Mouse (Mus musculus) frontal cortex, postnatal 25 days (tissue): ENCODE results near the gene Ghrl.
"Not testable (repeated sequence)": the region's sequence is repeated elsewhere in the genome, so short reads cannot be mapped to it uniquely, and the experiment has no call there.

Experiments
- DNase-seq, 2 experiments: peaks; one replicate each; pipeline ENCODE4 v3.0.0; 2022; ENCODE audit warnings: low spot score in 2 of 2

Gene Ghrl

GRCm38 (mm10) chr6:113719878-113720277 lies at the start of gene Ghrl:
TSS of gene Ghrl (minus strand) at chr6:113719880.
- DNase-seq = no peak

GRCm38 (mm10) chr6:113768804-113769203 lies 49.1 kb upstream of the Ghrl start:
- no peak for DNase-seq

GRCm38 (mm10) chr6:113761644-113762043 lies 42.0 kb upstream of the Ghrl start:
- DNase-seq = no peak

DNA sequence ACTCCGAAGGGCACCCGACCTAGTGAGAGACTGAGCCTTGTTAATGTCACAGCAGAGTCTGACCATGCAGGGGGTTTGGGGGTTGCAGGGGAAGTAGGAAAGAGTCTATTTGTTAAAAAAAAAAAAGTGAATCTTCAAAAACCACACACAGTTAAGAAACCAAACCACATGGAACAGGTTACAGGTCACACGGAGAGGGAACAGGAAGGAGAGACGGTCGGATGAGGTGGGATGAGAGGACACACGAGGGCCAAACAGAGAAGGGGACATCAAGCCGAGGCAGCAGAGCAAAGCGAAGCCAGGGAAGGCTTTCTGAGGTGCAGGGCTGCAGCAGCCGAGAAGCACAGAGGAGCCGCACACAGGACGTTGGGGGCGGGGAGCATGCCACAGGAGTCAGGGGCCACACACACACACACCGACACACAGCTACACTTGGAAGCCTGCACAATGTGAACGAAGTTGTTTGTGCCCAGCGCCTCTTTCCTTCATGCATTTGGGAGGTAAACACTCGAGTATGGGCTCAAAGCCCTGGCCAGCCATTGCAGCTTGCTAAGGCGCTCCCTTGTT lies 29.5 kb upstream of the Ghrl start:
- no peak for DNase-seq

GRCm38 (mm10) chr6:113748351-113748750 lies 28.7 kb upstream of the Ghrl start:
- DNase-seq = no peak

- DNase-seq = no peak
Observed at GRCm38 (mm10) chr6:113747284-113747683, 27.6 kb upstream of the Ghrl start.

- no peak for DNase-seq
Observed at GRCm38 (mm10) chr6:113745117-113745516, 25.4 kb upstream of the Ghrl start.

GRCm38 (mm10) chr6:113743111-113743510 lies 23.4 kb upstream of the Ghrl start:
- no peak for DNase-seq

GRCm38 (mm10) chr6:113742321-113742720 lies 22.6 kb upstream of the Ghrl start:
- DNase-seq = no peak

DNA sequence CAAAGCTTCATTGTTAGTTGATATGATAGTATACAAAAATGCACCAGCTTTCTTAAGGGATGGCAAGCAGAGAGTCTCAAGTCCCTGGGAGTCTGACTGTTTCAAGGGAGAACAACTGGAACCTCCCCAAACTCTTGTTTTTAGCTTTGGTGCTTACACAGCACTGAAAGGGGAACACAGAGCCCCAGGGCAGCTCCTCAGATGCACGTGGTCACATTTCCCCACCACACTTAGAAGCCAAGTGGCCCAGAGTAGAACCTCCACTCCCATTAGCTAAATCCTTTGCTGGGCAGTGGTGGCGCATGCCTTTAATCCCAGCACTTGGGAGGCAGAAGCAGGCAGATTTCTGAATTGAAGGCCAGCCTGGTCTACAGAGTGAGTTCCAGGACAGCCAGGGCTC lies 21.7 kb upstream of the Ghrl start:
- no peak for DNase-seq

DNA sequence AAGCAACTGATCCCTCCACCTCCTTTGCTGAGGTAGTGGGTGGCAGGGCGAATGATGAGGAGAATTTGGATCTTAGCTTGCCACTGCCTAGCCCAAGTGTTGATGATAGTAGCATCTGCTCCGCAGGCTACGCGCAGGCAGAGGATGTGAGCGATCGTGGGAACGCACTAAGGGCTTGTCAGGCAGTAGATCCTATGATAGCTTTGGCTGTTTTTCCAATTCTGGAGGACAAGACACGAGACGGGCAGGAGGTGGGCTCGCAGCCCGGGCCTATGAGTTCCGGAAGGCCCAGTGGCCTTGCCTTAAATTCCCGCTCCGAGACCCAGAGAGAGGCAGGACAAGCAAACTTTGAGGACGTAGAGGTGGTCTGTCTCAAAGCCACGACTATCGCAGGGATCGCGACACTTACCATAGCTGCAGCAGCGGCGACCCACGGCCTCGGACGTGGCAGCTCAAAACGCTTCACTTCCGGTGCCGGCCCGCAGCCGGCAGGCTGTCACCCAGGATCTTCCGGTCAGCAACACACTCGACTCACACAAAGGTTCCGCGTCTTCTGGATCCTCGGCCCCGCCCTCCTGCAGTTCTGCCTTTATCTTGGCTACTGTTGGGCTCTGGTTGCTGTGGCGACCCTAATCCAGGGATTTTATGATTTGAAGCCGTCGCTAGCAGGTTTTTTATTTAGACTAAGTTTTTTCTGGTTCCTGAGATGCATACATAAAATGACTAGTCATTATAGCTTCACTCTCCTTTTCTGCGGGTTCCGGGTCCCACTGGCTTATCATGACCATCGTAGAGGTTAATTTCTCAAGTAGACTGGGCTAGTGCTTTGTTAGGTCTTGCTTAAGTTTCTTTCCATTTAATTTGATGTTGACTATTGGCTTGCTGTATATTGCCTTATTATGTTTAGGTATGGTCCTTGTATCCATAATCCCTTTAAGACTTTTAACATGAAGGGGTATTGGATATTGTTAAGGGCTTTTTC lies 20.8 kb upstream of the Ghrl start, which contains the start of gene Sec13:
Gene Sec13 (minus strand): TSS at position 508 of the 982 bp plus-strand sequence.
- DNase-seq = peak; percentile 74 to 83

- DNase-seq = no peak
Observed at GRCm38 (mm10) chr6:113737318-113738046, 17.8 kb upstream of the Ghrl start.

DNA sequence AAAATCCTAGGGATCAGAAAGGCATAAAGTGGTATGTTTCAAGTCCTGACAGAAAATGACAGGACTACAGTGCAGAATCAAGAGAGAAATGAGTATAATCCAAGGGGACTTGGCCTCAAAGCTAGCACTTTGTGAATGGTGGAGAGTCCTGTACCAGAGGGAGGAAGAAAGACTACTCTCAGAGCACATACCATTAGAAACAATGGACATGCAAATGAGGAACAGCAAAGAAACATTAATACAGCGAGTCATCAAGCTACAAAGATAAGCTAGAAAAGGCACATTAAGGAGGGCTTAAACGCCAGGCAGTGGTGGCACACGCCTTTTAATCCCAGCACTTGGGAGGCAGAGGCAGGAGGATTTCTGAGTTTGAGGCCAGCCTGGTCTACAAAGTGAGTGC lies 11.6 kb upstream of the Ghrl start:
- no peak for DNase-seq

GRCm38 (mm10) chr6:113728181-113728580 lies 8.5 kb upstream of the Ghrl start:
- no peak for DNase-seq

DNA sequence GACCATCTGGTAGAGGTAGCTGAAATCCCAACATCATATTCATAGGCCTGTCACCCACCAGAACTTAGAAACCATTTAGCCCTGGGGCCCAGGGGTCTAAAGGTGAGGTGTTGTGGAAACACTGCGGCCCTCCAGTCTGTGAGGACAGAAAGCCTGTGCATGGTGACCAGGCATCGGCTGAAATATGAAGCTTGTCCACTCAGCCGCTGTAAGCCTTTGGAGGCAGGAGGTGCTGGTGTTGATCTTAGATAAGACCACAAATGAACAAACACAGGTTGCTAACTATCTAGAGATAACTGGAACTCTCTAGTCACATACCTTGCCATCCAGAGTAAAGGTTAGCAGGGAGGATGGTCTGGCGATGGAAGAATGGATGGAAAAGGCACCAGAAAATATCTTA lies 1.4 kb upstream of the Ghrl start:
- DNase-seq = no peak

- no peak for DNase-seq
Observed at GRCm38 (mm10) chr6:113717541-113717940, 2.1 kb downstream of the Ghrl start.

DNA sequence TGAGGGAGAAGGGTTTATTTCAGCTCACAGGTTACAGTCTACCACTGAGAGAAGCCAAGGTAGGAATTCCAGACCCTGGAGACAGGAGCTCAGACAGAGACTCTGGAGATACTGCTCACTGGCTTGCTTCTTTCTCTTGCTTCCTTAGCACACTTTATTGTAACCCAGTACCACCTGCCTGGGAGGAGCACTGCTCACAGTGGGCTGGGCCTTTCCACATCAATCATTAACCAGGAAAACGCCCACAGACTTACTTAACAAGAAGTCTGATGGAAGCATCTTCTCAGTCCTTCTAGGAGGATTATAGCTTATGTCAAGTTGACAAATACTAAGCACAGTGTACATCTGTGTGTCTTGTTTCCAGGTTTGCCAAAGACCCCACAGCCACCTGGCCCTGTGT lies 4.9 kb downstream of the Ghrl start:
- no peak for DNase-seq

GRCm38 (mm10) chr6:113714276-113714675 lies 5.4 kb downstream of the Ghrl start:
- DNase-seq = no peak

DNA sequence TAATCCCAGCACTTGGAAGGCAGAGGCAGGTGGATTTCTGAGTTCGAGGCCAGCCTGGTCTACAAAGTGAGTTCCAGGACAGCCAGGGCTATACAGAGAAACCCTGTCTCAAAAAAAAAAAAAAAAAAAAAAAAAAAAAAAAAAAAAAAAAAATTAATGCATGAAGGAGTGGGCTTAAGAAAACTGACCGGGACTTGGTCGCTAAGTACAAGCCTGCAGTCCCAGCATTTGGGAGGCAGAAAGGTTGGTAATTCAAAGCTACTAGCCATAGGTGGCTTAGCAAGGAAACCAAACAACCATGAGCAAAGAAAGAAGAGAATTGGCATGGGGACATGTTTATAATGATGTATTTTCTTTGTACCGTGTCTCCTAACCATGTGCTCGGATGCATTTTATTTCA lies 6.3 kb downstream of the Ghrl start:
- DNase-seq = not testable (repeated sequence)

GRCm38 (mm10) chr6:113712718-113713117 lies 7.0 kb downstream of the Ghrl start:
- no peak for DNase-seq

GRCm38 (mm10) chr6:113697222-113698205 lies 22.2 kb downstream of the Ghrl start:
- no peak for DNase-seq
